Mouse (Mus musculus) embryonic facial prominence, embryonic 10.5 days (tissue): Measurements from ENCODE around the gene Hunk. TPM values are rescaled to one million over a fixed set of nuclear protein-coding genes. Genes with fewer than 3 reads are reported as not detected.

Experiments
- DNase-seq: peaks from one replicate; pipeline ENCODE4 v3.0.0-alpha.2; 2017; ENCODE audit warnings: low spot score
- H3K27ac ChIP-seq: fragments of 300-500 bp; sonication (generic); replicated peaks from 2 replicates; pipeline ENCODE4 v1.5.1; 2016; ENCODE audit warnings: mild to moderate bottlenecking
- H3K27me3 ChIP-seq: fragments of 300-500 bp; sonication (generic); replicated peaks from 2 replicates; pipeline ENCODE4 v1.6.1; 2016; ENCODE audit warnings: low read depth, mild to moderate bottlenecking; ENCODE audit not compliant: poor library complexity, severe bottlenecking
- H3K36me3 ChIP-seq: fragments of 300-500 bp; sonication (generic); replicated peaks from 2 replicates; pipeline ENCODE4 v1.6.1; 2016; ENCODE audit warnings: mild to moderate bottlenecking, moderate library complexity
- H3K4me1 ChIP-seq: fragments of 300-500 bp; sonication (generic); 2 replicates; pipeline ENCODE4 v1.6.1; 2016
- H3K4me3 ChIP-seq: fragments of 300-500 bp; sonication (generic); 2 replicates; pipeline ENCODE4 v1.5.1; 2016; ENCODE audit warnings: mild to moderate bottlenecking, moderate library complexity
- H3K9me3 ChIP-seq: fragments of 300-500 bp; sonication (generic); 2 replicates; pipeline ENCODE4 v1.6.1; 2016; ENCODE audit warnings: mild to moderate bottlenecking
- WGBS: fragments of 180-500 bp; shearing (Covaris S2); methylation state at CpG from one replicate; pipeline ENCODE4 v1.1.7; 2016; 5-methylcytosine and 5-hydroxymethylcytosine counted together
- polyA plus RNA-seq: library from polyadenylated mRNA; unstranded; fragments of >200 nt; fragmentation: Nextera tagmentation; extraction: Ambion mirVana; gene quantifications from 2 replicates; pipeline ENCODE4 v1.2.1, GENCODE M21; 2016

The Hunk gene
- polyA plus RNA-seq, 1 experiment from 2014 or later: 17.2 TPM

GRCm38 (mm10) chr16:90458899-90459610 lies 73.2 kb downstream of the Hunk start:
- Histone ChIP-seq H3K4me3 (no peak overlapping the region), H3K27me3 (no peaks in the 10 kb centered on the region), H3K27ac (0 out of 2 replicates have a peak overlapping the region, but pooled peaks have one; percentile 2), H3K36me3 (peaks cover 80% of the 10 kb centered on the region), H3K9me3 (no peaks in the 10 kb centered on the region), H3K4me1 (peaks cover 54% of the 10 kb centered on the region)
- no peak for DNase-seq
- 40% methylated on average over 11 of the region's 11 CpGs for WGBS

GRCm38 (mm10) chr16:90461304-90461905 lies 75.6 kb downstream of the Hunk start:
- H3K27me3 ChIP-seq: no peaks in the 10 kb centered on the region
- H3K4me1 ChIP-seq: peaks cover 51% of the 10 kb centered on the region
- H3K9me3 ChIP-seq: peaks cover 4% of the 10 kb centered on the region; the same call in 1 of the 2 replicates
- DNase-seq: no peak
- no peak overlapping the region for H3K27ac ChIP-seq
- WGBS: 76% methylated on average over 11 of the region's 11 CpGs
- H3K36me3 ChIP-seq: peaks cover 80% of the 10 kb centered on the region
- H3K4me3 ChIP-seq: no peak overlapping the region

GRCm38 (mm10) chr16:90462728-90463275 lies 77.0 kb downstream of the Hunk start:
- H3K27ac ChIP-seq: no peak overlapping the region
- 64% methylated on average over 11 of the region's 11 CpGs for WGBS
- no peaks in the 10 kb centered on the region for H3K27me3 ChIP-seq
- H3K36me3 ChIP-seq: peaks cover 80% of the 10 kb centered on the region
- no peak for DNase-seq
- H3K4me3 ChIP-seq: no peak overlapping the region
- H3K9me3 ChIP-seq: peaks cover 4% of the 10 kb centered on the region; the same call in 1 of the 2 replicates
- H3K4me1 ChIP-seq: peaks cover 47% of the 10 kb centered on the region

GRCm38 (mm10) chr16:90465154-90465553 lies 79.3 kb downstream of the Hunk start:
- Histone ChIP-seq H3K36me3 (peaks cover 91% of the 10 kb centered on the region), H3K9me3 (peaks cover 4% of the 10 kb centered on the region; the same call in 1 of the 2 replicates), H3K27me3 (no peaks in the 10 kb centered on the region), H3K4me1 (peaks cover 26% of the 10 kb centered on the region), H3K27ac (no peak overlapping the region), H3K4me3 (no peak overlapping the region)
- DNase-seq: no peak
- 90% methylated on average over 5 of the region's 5 CpGs for WGBS

- WGBS: 86% methylated on average over 5 of the region's 5 CpGs
- peak; percentile 43 for DNase-seq
- H3K27me3 ChIP-seq: no peaks in the 10 kb centered on the region
Observed at GRCm38 (mm10) chr16:90468286-90468685, 82.5 kb downstream of the Hunk start.

GRCm38 (mm10) chr16:90475701-90476229 lies 90.0 kb downstream of the Hunk start:
- Histone ChIP-seq H3K4me1 (no peaks in the 10 kb centered on the region), H3K27me3 (no peaks in the 10 kb centered on the region), H3K9me3 (no peaks in the 10 kb centered on the region), H3K4me3 (no peak overlapping the region), H3K36me3 (peaks cover 100% of the 10 kb centered on the region), H3K27ac (no peak overlapping the region)
- 89% methylated on average over 16 of the region's 16 CpGs for WGBS
- no peak for DNase-seq

More at GRCm38 (mm10) chr16:90468286-90468685, 82.5 kb downstream of the Hunk start:
- Histone ChIP-seq H3K9me3 (peaks cover 4% of the 10 kb centered on the region; the same call in 1 of the 2 replicates), H3K4me1 (no peaks in the 10 kb centered on the region; the same call in 1 of the 2 replicates), H3K36me3 (peaks cover 98% of the 10 kb centered on the region), H3K4me3 (no peak overlapping the region), H3K27ac (no peak overlapping the region)

- H3K4me1 ChIP-seq: no peaks in the 10 kb centered on the region
- H3K9me3 ChIP-seq: no peaks in the 10 kb centered on the region
- peaks cover 100% of the 10 kb centered on the region for H3K36me3 ChIP-seq
- no peak overlapping the region for H3K4me3 ChIP-seq
- no peaks in the 10 kb centered on the region for H3K27me3 ChIP-seq
- no peak for DNase-seq
- 97% methylated on average over 5 of the region's 5 CpGs for WGBS
- H3K27ac ChIP-seq: no peak overlapping the region
Observed at GRCm38 (mm10) chr16:90481612-90482011, 95.8 kb downstream of the Hunk start.

GRCm38 (mm10) chr16:90483341-90483740 lies 97.5 kb downstream of the Hunk start:
- WGBS: 90% methylated on average over 6 of the region's 6 CpGs
- Histone ChIP-seq H3K9me3 (no peaks in the 10 kb centered on the region), H3K27me3 (no peaks in the 10 kb centered on the region), H3K27ac (no peak overlapping the region), H3K36me3 (peaks cover 100% of the 10 kb centered on the region), H3K4me3 (no peak overlapping the region), H3K4me1 (no peaks in the 10 kb centered on the region)
- DNase-seq: no peak

- WGBS: 95% methylated on average over 7 of the region's 7 CpGs
- DNase-seq: no peak
- H3K27me3 ChIP-seq: no peaks in the 10 kb centered on the region
- no peak overlapping the region for H3K27ac ChIP-seq
- H3K36me3 ChIP-seq: peaks cover 100% of the 10 kb centered on the region
- no peak overlapping the region for H3K4me3 ChIP-seq
- no peaks in the 10 kb centered on the region for H3K9me3 ChIP-seq
- peaks cover 7% of the 10 kb centered on the region; the same call in 1 of the 2 replicates for H3K4me1 ChIP-seq
Observed at GRCm38 (mm10) chr16:90485125-90485524, 99.3 kb downstream of the Hunk start.

GRCm38 (mm10) chr16:90485599-90485998 lies 99.8 kb downstream of the Hunk start:
- peaks cover 99% of the 10 kb centered on the region for H3K36me3 ChIP-seq
- H3K4me1 ChIP-seq: peaks cover 8% of the 10 kb centered on the region; the same call in 1 of the 2 replicates
- H3K9me3 ChIP-seq: no peaks in the 10 kb centered on the region
- no peaks in the 10 kb centered on the region for H3K27me3 ChIP-seq
- no peak overlapping the region for H3K27ac ChIP-seq
- WGBS: 96% methylated on average over 4 of the region's 4 CpGs
- no peak overlapping the region for H3K4me3 ChIP-seq
- no peak for DNase-seq

GRCm38 (mm10) chr16:90490066-90490465 lies 104.3 kb downstream of the Hunk start:
- Histone ChIP-seq H3K4me1 (peaks cover 16% of the 10 kb centered on the region), H3K36me3 (peaks cover 95% of the 10 kb centered on the region), H3K4me3 (no peak overlapping the region), H3K27me3 (no peaks in the 10 kb centered on the region), H3K27ac (no peak overlapping the region), H3K9me3 (no peaks in the 10 kb centered on the region)
- DNase-seq: no peak
- 85% methylated on average over 4 of the region's 4 CpGs for whole genome bisulfite sequencing

GRCm38 (mm10) chr16:90491898-90492499 lies 106.2 kb downstream of the Hunk start:
- peak overlapping the region; percentile 72; the same call in 1 of the 2 replicates for H3K27ac ChIP-seq
- DNase-seq: peak; percentile 54
- 62% methylated on average over 5 of the region's 5 CpGs for WGBS

More at GRCm38 (mm10) chr16:90491898-90492499, 106.2 kb downstream of the Hunk start:
- Histone ChIP-seq H3K27me3 (no peaks in the 10 kb centered on the region), H3K36me3 (peaks cover 93% of the 10 kb centered on the region), H3K4me3 (no peak overlapping the region), H3K9me3 (no peaks in the 10 kb centered on the region), H3K4me1 (peaks cover 27% of the 10 kb centered on the region)
